Mouse (Mus musculus): Measurements from ENCODE around the gene Ccl3.

DNA sequence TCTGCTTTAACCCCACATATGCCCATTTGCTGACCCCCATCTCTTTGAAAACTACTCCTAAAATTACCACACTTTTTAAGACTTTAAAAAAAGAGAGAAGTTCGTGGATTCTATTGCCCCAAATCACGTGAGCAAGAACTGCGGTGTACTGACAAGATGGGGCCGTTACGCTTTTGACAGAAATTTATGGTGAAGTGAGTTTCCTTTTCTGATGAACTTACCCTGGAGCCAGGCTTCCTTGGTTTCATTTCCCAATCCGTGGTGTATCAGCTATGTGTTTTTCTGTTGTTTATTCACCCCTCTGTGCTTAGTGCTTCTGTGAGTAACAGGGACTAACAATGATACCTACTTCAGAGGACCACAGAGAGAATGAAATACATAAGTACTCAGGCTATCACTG lies 9.6 kb upstream of the Ccl3 start:
- TF ChIP-seq CTCF (conservative IDR thresholded peaks at IDR 0.05; ENCODE audit: low read length) (no peak), POU5F1 (IDR thresholded peaks at IDR 0.05; ENCODE audit: borderline replicate concordance, low read length) (no peak), NANOG (IDR thresholded peaks at IDR 0.05; ENCODE audit: borderline replicate concordance, low read length) (no peak)

Measured in E14TG2a.4 (cell line).